Mouse (Mus musculus) limb, embryonic 12.5 days (tissue): Measurements from ENCODE around the gene Dpm3. TPM values are rescaled to one million over a fixed set of nuclear protein-coding genes. Genes with fewer than 3 reads are reported as not detected.
A peak's percentile ranks its signal among the peaks of the same experiment; 100 is the strongest.

Source experiments
- ATAC-seq: fragments of 200-750 bp; cut with Nextera tagmentation; 2 replicates; pipeline ENCODE4 v1.8.0; 2017; ENCODE audit warnings: low read depth, moderate TSS enrichment; ENCODE audit not compliant: insufficient number of reproducible peaks, insufficient read depth, low FRiP score, low TSS enrichment
- H3K27ac ChIP-seq: fragments of 300-500 bp; sonication (generic); 2 replicates; pipeline ENCODE4 v1.5.1; 2016; ENCODE audit warnings: mild to moderate bottlenecking, moderate library complexity
- H3K27me3 ChIP-seq: fragments of 300-500 bp; sonication (generic); 2 replicates; pipeline ENCODE4 v1.6.1; 2016; ENCODE audit warnings: mild to moderate bottlenecking, moderate library complexity
- H3K36me3 ChIP-seq: fragments of 300-500 bp; sonication (generic); 2 replicates; pipeline ENCODE4 v1.6.1; 2016; ENCODE audit warnings: mild to moderate bottlenecking, moderate library complexity
- H3K4me1 ChIP-seq: fragments of 300-500 bp; sonication (generic); replicated peaks from 2 replicates; pipeline ENCODE4 v1.6.1; 2016
- H3K4me2 ChIP-seq: fragments of 300-500 bp; sonication (generic); 2 replicates; pipeline ENCODE4 v1.6.1; 2016; ENCODE audit warnings: mild to moderate bottlenecking, moderate library complexity
- H3K4me3 ChIP-seq: fragments of 300-500 bp; sonication (generic); replicated peaks from 2 replicates; pipeline ENCODE4 v1.5.1; 2016; ENCODE audit warnings: mild to moderate bottlenecking
- H3K9ac ChIP-seq: fragments of 300-500 bp; sonication (generic); replicated peaks from 2 replicates; pipeline ENCODE4 v1.6.1; 2016; ENCODE audit warnings: mild to moderate bottlenecking, moderate library complexity
- H3K9me3 ChIP-seq: fragments of 300-500 bp; sonication (generic); 2 replicates; pipeline ENCODE4 v1.6.1; 2016; ENCODE audit warnings: mild to moderate bottlenecking, moderate library complexity
- WGBS: fragments of 180-500 bp; shearing (Covaris S2); methylation state at CpG from one replicate; pipeline ENCODE4 v1.1.7; 2016; 5-methylcytosine and 5-hydroxymethylcytosine counted together
- microRNA counts: library from miRNA; unstranded; fragments of <30 nt; microRNA quantifications from one replicate; lab custom pipeline; 2017
- microRNA-seq: library from miRNA; unstranded; fragments of <30 nt; microRNA quantifications from one replicate; pipeline ENCODE4, GENCODE M21; 2017
- polyA plus RNA-seq: library from polyadenylated mRNA; unstranded; fragments of >200 nt; fragmentation: Nextera tagmentation; extraction: Ambion mirVana; gene quantifications from 2 replicates; pipeline ENCODE4 v1.2.1, GENCODE M21; 2016

Gene Dpm3
- polyA plus RNA-seq, 1 experiment from 2014 or later = 102 TPM

DNA sequence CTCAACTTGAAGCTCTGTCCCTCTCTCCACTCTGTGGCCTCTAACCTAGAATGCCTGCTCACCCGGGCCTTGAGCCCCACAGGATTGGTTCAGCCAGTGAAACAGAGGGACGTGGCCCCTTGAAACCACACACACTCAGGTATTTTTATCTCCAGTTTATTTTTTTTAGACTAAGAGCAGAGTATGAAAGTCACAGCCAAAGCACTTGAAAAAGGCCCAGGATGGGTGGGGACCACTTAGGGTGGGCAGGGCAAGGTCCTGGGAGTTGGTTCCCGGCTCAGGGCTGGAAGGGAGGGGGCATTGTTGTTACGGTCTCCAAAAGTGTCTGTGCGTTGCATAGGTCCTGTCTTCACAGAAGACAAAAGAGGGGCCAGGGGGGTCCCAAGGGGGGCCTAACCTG lies 55.2 kb downstream of the Dpm3 start:
- no peak for ATAC-seq
- H3K4me2 ChIP-seq = no peak overlapping the region
- peaks cover 5% of the 10 kb centered on the region; the same call in 1 of the 2 replicates for H3K9me3 ChIP-seq
- H3K36me3 ChIP-seq = peaks cover 10% of the 10 kb centered on the region; the same call in 1 of the 2 replicates
- no peak overlapping the region for H3K4me3 ChIP-seq
- WGBS = 85% methylated on average over 5 of the region's 5 CpGs
- H3K9ac ChIP-seq = peak overlapping the region; percentile 53; the same call in 1 of the 2 replicates
- peaks cover 31% of the 10 kb centered on the region for H3K27me3 ChIP-seq
- H3K27ac ChIP-seq = no peak overlapping the region
- H3K4me1 ChIP-seq = peaks cover 44% of the 10 kb centered on the region

DNA sequence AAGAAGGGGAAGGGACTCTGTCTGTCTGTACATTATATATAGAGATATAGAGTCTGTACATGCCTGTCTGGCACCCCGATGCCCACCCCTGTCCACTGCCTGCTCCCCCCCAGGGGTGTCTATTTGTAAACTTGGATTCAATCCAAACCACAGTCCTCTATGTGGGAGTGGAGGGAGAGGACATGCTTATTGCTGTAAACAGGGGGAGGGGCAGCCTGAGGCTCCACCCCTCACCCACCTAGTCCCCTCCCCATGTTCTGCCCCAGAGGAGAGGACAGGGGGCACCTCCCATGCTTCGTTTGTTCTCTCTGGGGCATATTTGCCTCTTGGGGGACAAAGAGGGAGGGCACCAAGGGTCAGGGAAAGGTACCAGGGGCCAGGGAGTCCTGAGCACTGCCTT lies 55.6 kb downstream of the Dpm3 start:
- Histone ChIP-seq H3K9ac (peak overlapping the region; percentile 53; the same call in 1 of the 2 replicates), H3K4me3 (no peak overlapping the region), H3K4me1 (peaks cover 48% of the 10 kb centered on the region), H3K9me3 (peaks cover 5% of the 10 kb centered on the region; the same call in 1 of the 2 replicates), H3K27me3 (peaks cover 35% of the 10 kb centered on the region), H3K36me3 (peaks cover 10% of the 10 kb centered on the region; the same call in 1 of the 2 replicates), H3K4me2 (peak overlapping the region; percentile 63), H3K27ac (no peak overlapping the region)
- no peak for ATAC-seq
- 52% methylated on average over 2 of the region's 2 CpGs for WGBS

DNA sequence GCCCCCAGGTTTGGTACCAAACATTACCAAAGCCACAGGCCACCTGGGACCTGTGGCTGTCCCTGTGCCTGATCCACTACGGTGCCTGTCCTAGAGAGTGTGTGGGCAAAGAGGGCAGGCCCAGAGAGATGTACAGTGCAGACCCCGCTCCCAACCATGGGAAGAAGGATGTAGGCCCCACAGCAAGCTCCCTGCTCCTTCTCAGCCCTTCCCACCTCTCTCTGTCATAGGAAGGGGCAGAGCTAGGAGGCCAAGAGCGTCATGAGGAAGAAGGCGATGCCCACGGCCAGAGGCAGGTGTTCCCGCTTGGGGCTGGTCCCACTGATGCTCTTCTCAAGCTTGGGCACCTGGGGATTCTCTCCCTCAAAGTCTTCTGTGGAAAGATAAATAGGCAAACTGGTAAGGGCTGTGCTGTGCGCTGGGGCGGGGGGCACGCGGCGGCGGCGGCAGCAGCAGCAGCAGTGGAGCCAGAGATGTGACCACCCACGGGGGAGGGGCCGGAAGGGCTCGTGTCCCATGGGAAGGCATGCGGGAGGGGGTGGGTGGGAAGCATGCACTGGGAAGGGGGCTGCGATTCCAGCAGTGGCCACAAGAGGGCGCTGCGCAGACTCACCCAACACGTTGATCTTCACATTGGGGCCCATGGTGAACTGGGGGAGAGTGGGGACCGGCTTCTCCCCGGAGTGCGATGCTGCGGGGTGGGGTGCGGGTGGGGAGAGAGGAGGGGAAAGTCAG lies 56.2 kb downstream of the Dpm3 start:
- peaks cover 5% of the 10 kb centered on the region; the same call in 1 of the 2 replicates for H3K9me3 ChIP-seq
- H3K4me1 ChIP-seq = peaks cover 54% of the 10 kb centered on the region
- H3K4me2 ChIP-seq = peak overlapping the region; percentile 63
- H3K36me3 ChIP-seq = peaks cover 10% of the 10 kb centered on the region; the same call in 1 of the 2 replicates
- no peak overlapping the region for H3K27ac ChIP-seq
- ATAC-seq = no peak
- WGBS = 8% methylated on average over 23 of the region's 26 CpGs
- peak overlapping the region; percentile 53 for H3K9ac ChIP-seq
- peak overlapping the region; percentile 33 for H3K4me3 ChIP-seq
- H3K27me3 ChIP-seq = peaks cover 40% of the 10 kb centered on the region

DNA sequence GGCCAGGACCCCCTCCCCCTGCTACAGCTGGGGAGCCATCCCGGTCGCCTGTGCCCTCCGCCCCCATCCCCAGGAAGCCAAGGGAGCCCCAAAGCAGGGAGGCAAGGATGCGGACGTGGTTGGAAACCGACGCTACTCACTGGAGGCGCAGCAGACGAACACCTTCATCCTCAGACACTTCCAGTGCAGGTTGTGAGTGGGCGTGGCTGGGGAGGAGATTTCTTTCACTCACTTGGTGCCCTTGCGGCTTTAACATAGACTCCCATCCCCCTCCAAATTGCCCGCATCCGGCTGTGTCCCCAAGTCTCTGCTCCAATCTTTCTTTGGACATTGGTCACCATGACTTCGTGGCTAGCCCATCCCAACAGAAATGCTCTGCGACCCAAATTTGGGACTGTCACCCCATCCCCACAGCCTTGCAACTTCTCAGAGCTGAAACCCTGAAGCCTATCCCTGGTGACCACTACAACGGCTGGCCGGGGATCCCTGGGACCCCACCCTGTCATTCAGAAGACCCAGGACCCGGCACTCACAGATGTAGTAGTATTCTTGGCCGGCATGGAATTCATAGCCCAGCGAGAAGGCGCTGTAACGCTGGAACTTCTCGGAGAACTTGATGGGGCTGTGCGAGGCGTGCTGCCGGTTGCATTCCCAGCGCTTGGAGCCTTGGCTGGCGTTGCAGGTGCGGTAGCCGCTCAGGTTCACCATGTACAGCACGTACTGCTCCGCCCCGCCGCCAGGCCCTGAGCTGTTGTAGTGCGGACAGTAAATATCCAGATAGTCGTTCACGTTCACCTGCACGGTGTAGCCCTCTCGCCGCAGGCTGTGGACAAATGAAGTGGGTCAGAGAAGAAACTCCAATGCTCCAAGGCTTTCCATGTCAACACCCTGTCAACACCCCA lies 57.0 kb downstream of the Dpm3 start:
- H3K4me2 ChIP-seq = peak overlapping the region; percentile 63
- peak overlapping the region; percentile 33 for H3K4me3 ChIP-seq
- no peaks in the 10 kb centered on the region for H3K9me3 ChIP-seq
- no peak overlapping the region for H3K9ac ChIP-seq
- H3K4me1 ChIP-seq = peaks cover 62% of the 10 kb centered on the region
- H3K27ac ChIP-seq = no peak overlapping the region
- WGBS = 16% methylated on average over 40 of the region's 40 CpGs
- peaks cover 10% of the 10 kb centered on the region; the same call in 1 of the 2 replicates for H3K36me3 ChIP-seq
- ATAC-seq = 0 out of 2 replicates have a peak, but pooled peaks have one; percentile 2
- H3K27me3 ChIP-seq = peaks cover 48% of the 10 kb centered on the region

MicroRNAs within 50 kb of the gene (microRNA counts, 519-probe panel; counts per million panel counts)
- not detected for microRNA mmu-miR-92b (lab: Ali Mortazavi, UCI)

Small RNAs within 50 kb of the gene (microRNA-seq; reads per million reads assigned to microRNA genes)
- gene Mir92b = 565 reads per million, percentile 71 among the genes with 10 or more reads in this experiment

Other genes starting within 250 kb of the Dpm3 start
- gene Rusc1, start 166.0 kb upstream of the Dpm3 start, polyA plus RNA-seq = 23.4 and 23.7 TPM in 2 replicates
- gene Gm43738, start 158.3 kb upstream of the Dpm3 start, polyA plus RNA-seq = 0.14 TPM in 1 of 2 replicates, not detected in the other
- gene Fdps, start 157.4 kb upstream of the Dpm3 start, polyA plus RNA-seq = 247 and 249 TPM in 2 replicates
- 0.24 and 0.36 TPM in 2 replicates for gene Pklr, start 123.2 kb upstream of the Dpm3 start, polyA plus RNA-seq
- 2.2 and 2.8 TPM in 2 replicates for gene Hcn3, start 99.2 kb upstream of the Dpm3 start, polyA plus RNA-seq
- 50.3 and 54.7 TPM in 2 replicates for gene Clk2, start 94.6 kb upstream of the Dpm3 start, polyA plus RNA-seq
- 102 and 107 TPM in 2 replicates for gene Scamp3, start 81.9 kb upstream of the Dpm3 start, polyA plus RNA-seq
- 27.4 and 33.8 TPM in 2 replicates for gene Fam189b, start 76.2 kb upstream of the Dpm3 start, polyA plus RNA-seq
- gene Gba, start 56.4 kb upstream of the Dpm3 start, polyA plus RNA-seq = 26.3 and 28.8 TPM in 2 replicates
- gene Thbs3, start 44.2 kb upstream of the Dpm3 start, polyA plus RNA-seq = 44.2 and 52.7 TPM in 2 replicates
- 212 and 217 TPM in 2 replicates for gene Mtx1, start 32.3 kb upstream of the Dpm3 start, polyA plus RNA-seq
- gene Muc1, start 30.3 kb upstream of the Dpm3 start, polyA plus RNA-seq = 0.53 and 1.0 TPM in 2 replicates
- 316 and 333 TPM in 2 replicates for gene Krtcap2, start 13.4 kb upstream of the Dpm3 start, polyA plus RNA-seq
- gene Trim46, start 13.0 kb upstream of the Dpm3 start, polyA plus RNA-seq = 6.1 and 6.3 TPM in 2 replicates
- gene Slc50a1, start 11.2 kb downstream of the Dpm3 start, polyA plus RNA-seq = 58.5 and 66.3 TPM in 2 replicates
- 36.9 and 40.4 TPM in 2 replicates for gene Efna1, start 21.8 kb downstream of the Dpm3 start, polyA plus RNA-seq
- gene Efna3, start 63.6 kb downstream of the Dpm3 start, polyA plus RNA-seq = 17.6 and 21.3 TPM in 2 replicates
- gene Efna4, start 78.7 kb downstream of the Dpm3 start, polyA plus RNA-seq = 53.2 and 55.1 TPM in 2 replicates
- 27.0 and 32.1 TPM in 2 replicates for gene Adam15, start 90.6 kb downstream of the Dpm3 start, polyA plus RNA-seq
- 0.18 and 0.20 TPM in 2 replicates for gene Dcst2, start 102.6 kb downstream of the Dpm3 start, polyA plus RNA-seq
- gene Dcst1, start 105.9 kb downstream of the Dpm3 start, polyA plus RNA-seq = 0.26 and 0.40 TPM in 2 replicates
- gene Zbtb7b, start 135.4 kb downstream of the Dpm3 start, polyA plus RNA-seq = 0.79 and 1.2 TPM in 2 replicates
- gene Lenep, start 143.4 kb downstream of the Dpm3 start, polyA plus RNA-seq = 1.0 TPM in 1 of 2 replicates, not detected in the other
- gene Flad1, start 152.5 kb downstream of the Dpm3 start, polyA plus RNA-seq = 25.0 and 26.4 TPM in 2 replicates
- 585 and 619 TPM in 2 replicates for gene Cks1b, start 159.0 kb downstream of the Dpm3 start, polyA plus RNA-seq
- 84.4 and 90.9 TPM in 2 replicates for gene Shc1, start 159.1 kb downstream of the Dpm3 start, polyA plus RNA-seq
- gene Pygo2, start 170.9 kb downstream of the Dpm3 start, polyA plus RNA-seq = 62.4 and 64.0 TPM in 2 replicates
- 27.4 and 28.5 TPM in 2 replicates for gene Pbxip1, start 177.3 kb downstream of the Dpm3 start, polyA plus RNA-seq
- 53.4 and 55.1 TPM in 2 replicates for gene Pmvk, start 195.2 kb downstream of the Dpm3 start, polyA plus RNA-seq